Mouse (Mus musculus): ENCODE measurements around the gene Adh6a.
"Not testable (repeated sequence)": the region's sequence is repeated elsewhere in the genome, so short reads cannot be mapped to it uniquely, and the experiment has no call there.

Adh6a gene

GRCm38 (mm10) chr3:138325466-138325865 lies 12.4 kb downstream of the Adh6a start:
- no peak for DNase-seq (ENCODE audit: low spot score)

- DNase-seq (ENCODE audit: low spot score) = no peak
These were observed 20.8 kb downstream of the Adh6a start for GRCm38 (mm10) chr3:138333910-138334309.

- no peak for DNase-seq (ENCODE audit: low spot score)
These were observed 21.2 kb downstream of the Adh6a start for GRCm38 (mm10) chr3:138334320-138334719.

- no peak for DNase-seq (ENCODE audit: low spot score)
These were observed 22.5 kb downstream of the Adh6a start for GRCm38 (mm10) chr3:138335566-138335965.

GRCm38 (mm10) chr3:138336104-138336754 lies 23.1 kb downstream of the Adh6a start:
- no peak for DNase-seq (ENCODE audit: low spot score)

GRCm38 (mm10) chr3:138341471-138341870 lies 28.4 kb downstream of the Adh6a start, which contains the start of gene Adh6b:
Adh6b (plus strand) TSS chr3:138341775.
- no peak for DNase-seq (ENCODE audit: low spot score)

- no peak for DNase-seq (ENCODE audit: low spot score)
These were observed 34.0 kb downstream of the Adh6a start for GRCm38 (mm10) chr3:138347041-138347440.

GRCm38 (mm10) chr3:138352012-138352809 lies 39.1 kb downstream of the Adh6a start:
- no peak for DNase-seq (ENCODE audit: low spot score)

GRCm38 (mm10) chr3:138358856-138359255 lies 45.8 kb downstream of the Adh6a start:
- no peak for DNase-seq (ENCODE audit: low spot score)

GRCm38 (mm10) chr3:138360721-138361120 lies 47.6 kb downstream of the Adh6a start:
- no peak for DNase-seq (ENCODE audit: low spot score)

- DNase-seq (ENCODE audit: low spot score) = no peak
These were observed 49.8 kb downstream of the Adh6a start for GRCm38 (mm10) chr3:138362920-138363319.

- no peak for DNase-seq (ENCODE audit: low spot score)
These were observed 53.1 kb downstream of the Adh6a start for GRCm38 (mm10) chr3:138366181-138366580.

- no peak for DNase-seq (ENCODE audit: low spot score)
These were observed 56.5 kb downstream of the Adh6a start for GRCm38 (mm10) chr3:138369546-138369945.

- not testable (repeated sequence) for DNase-seq (ENCODE audit: low spot score)
These were observed 57.2 kb downstream of the Adh6a start for GRCm38 (mm10) chr3:138370289-138370688.

GRCm38 (mm10) chr3:138373920-138374319 lies 60.8 kb downstream of the Adh6a start:
- DNase-seq (ENCODE audit: low spot score) = no peak

- no peak for DNase-seq (ENCODE audit: low spot score)
These were observed 62.1 kb downstream of the Adh6a start for GRCm38 (mm10) chr3:138375148-138375547.
